Mouse (Mus musculus): Measurements from ENCODE around the gene Bgn.

DNA sequence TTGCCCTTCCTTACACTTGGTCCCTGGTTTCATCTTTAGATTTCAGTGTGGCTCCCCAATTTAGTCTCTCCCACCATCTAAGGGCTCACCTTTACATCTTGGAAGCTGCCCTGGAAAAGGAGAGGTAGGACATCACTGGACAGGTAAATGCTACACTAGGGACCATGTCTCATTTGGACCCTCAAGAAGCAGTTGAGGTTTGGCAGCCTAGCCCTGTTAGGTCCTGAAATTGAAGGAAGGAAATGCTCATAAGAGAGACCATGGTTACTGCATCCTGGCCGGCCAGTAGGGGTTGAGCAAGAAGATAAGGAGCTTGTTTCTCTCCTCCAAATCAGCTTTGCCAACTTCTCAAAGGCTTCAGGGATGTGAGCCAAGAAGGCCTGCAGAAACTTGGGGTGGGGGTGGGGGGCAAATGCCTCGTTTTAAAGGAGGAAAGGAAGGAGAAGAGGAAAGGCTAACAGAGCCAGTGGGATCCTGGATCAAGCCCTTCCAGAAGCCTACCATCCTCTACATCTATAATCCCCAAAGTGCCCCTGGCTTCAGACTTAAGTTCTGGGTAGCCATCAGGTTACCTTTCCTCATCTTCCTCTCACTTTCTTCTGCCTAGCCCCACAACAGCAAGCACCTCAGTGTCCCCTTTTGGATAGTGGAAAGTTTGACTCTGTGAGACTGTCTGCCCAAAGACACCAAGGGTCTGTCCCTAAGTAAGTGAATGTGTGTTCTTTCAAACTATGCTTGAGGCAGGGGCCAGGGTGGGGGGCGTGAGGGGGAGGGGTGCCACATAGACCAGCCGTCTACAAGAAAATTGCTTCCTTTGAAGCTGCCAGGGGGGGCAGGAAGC is 539 bp upstream of the Bgn start:
- TF ChIP-seq EP300 (IDR thresholded peaks at IDR 0.05; ENCODE audit: low read depth) = no peak
- no peak for TF ChIP-seq CTCF (IDR thresholded peaks at IDR 0.05; ENCODE audit: low read depth)
